Mouse (Mus musculus): ENCODE data around the gene Tyk2. TPM values are rescaled to one million over a fixed set of nuclear protein-coding genes. Genes with fewer than 3 reads are reported as not detected.

Tyk2 gene
- polyA plus RNA-seq, 1 experiment from 2014 or later: 9.8 TPM

DNA sequence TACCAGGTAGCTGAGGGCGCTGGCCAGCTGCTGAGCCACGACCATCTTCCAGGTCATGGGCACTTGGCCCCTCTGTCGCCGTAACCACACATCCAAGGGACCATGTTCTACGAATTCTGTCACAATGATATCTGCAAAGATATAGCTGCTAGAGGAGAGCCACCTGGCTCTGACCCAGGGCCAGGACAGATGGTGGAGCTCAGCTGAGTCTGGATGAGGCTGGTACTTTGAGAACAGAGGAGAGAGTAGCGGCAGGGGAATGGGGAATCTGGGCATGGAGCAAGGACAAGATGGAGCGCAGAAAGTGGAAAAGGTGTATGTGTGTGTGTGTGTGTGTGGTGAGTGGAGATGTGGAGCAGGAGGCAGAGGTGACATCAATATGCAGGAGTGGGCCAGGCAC is 16.9 kb downstream of the Tyk2 start:
- Histone ChIP-seq H3K4me2 (ENCODE audit: low read depth, low read length) (no peak overlapping the region), H3K9me3 (ENCODE audit: control insufficient read depth, low read length) (no peaks in the 10 kb centered on the region), H3K27ac (replicated peaks; ENCODE audit: low read depth, low read length) (no peak overlapping the region), H3K4me1 (ENCODE audit: control insufficient read depth, insufficient read depth, low read length) (no peaks in the 10 kb centered on the region), H3K36me3 (ENCODE audit: control insufficient read depth, insufficient read depth, low read length) (peaks cover 6% of the 10 kb centered on the region; the same call in 1 of the 2 replicates), H3K4me3 (ENCODE audit: low read depth, low read length) (no peak overlapping the region), H3K9ac (ENCODE audit: low read depth, low read length) (no peak overlapping the region), H3K27me3 (replicated peaks; ENCODE audit: control insufficient read depth, insufficient read depth, low read length) (no peaks in the 10 kb centered on the region)
- ATAC-seq (ENCODE audit: low read depth): no peak
- WGBS: 85% methylated on average over 7 of the region's 7 CpGs
- DNase-seq (ENCODE audit: low spot score): no peak

DNA sequence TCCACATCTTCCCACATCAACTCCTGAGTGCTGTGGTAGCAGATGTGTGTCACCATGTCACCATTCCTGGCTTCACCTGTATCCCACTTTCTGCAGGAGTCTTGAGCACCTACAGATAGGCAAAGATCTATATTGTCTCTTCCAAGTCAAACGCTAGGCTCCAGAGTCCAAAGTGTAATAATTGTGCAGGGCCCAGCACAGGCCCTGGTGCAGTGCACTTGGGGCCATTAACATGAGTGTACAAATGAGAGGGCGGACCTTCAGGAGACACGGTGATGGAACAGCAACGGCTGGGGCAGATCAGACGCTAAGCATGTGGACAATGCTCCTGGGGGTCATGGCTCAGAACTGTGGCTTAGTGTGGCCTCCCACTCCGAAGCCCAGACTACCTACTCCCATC is 17.3 kb downstream of the Tyk2 start:
- Histone ChIP-seq H3K36me3 (ENCODE audit: control insufficient read depth, insufficient read depth, low read length) (peaks cover 6% of the 10 kb centered on the region; the same call in 1 of the 2 replicates), H3K4me3 (ENCODE audit: low read depth, low read length) (no peak overlapping the region), H3K4me2 (ENCODE audit: low read depth, low read length) (no peak overlapping the region), H3K4me1 (ENCODE audit: control insufficient read depth, insufficient read depth, low read length) (no peaks in the 10 kb centered on the region), H3K27ac (replicated peaks; ENCODE audit: low read depth, low read length) (no peak overlapping the region), H3K9me3 (ENCODE audit: control insufficient read depth, low read length) (no peaks in the 10 kb centered on the region), H3K9ac (ENCODE audit: low read depth, low read length) (no peak overlapping the region), H3K27me3 (replicated peaks; ENCODE audit: control insufficient read depth, insufficient read depth, low read length) (no peaks in the 10 kb centered on the region)
- DNase-seq (ENCODE audit: low spot score): no peak
- WGBS: 92% methylated on average over 6 of the region's 6 CpGs
- no peak for ATAC-seq (ENCODE audit: low read depth)

DNA sequence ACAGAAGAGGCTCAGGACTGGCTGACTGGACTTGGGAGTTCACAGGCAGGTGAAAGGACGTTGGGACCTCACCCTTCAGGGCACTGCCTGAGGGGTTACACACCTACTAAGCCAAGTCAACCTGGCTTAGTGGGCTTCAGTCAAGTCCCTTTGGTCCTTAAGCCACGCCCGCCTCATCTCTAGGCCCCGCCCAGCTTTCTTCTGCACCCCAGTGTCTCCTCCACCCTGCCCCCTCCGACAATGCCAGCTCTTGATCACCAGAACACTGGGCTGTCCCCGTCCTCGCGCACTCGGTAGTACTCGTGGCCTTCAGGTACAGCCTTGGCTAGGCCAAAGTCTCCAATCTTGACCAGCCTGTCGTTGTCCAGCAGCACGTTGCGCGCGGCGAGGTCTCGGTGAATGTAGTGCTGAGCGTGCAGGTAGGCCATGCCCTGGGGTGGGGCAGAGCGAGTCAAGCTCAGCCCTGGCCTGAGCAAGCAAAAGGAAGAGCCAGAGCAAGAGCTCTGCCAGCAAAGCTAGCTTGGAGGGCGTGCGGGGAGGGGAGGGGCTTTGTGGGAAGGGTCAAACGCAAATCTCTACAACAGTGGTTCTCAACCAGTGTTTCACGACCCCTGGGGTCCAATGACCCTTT is 23.3 kb downstream of the Tyk2 start:
- no peaks in the 10 kb centered on the region for H3K4me1 ChIP-seq (ENCODE audit: control insufficient read depth, insufficient read depth, low read length)

GRCm38 (mm10) chr9:21105760-21106564 is 25.1 kb downstream of the Tyk2 start:
- Histone ChIP-seq H3K9ac (ENCODE audit: low read depth, low read length) (no peak overlapping the region), H3K4me3 (ENCODE audit: low read depth, low read length) (no peak overlapping the region), H3K9me3 (ENCODE audit: control insufficient read depth, low read length) (no peaks in the 10 kb centered on the region), H3K4me2 (ENCODE audit: low read depth, low read length) (no peak overlapping the region), H3K36me3 (ENCODE audit: control insufficient read depth, insufficient read depth, low read length) (peaks cover 26% of the 10 kb centered on the region; the same call in 1 of the 2 replicates), H3K27ac (replicated peaks; ENCODE audit: low read depth, low read length) (no peak overlapping the region), H3K4me1 (ENCODE audit: control insufficient read depth, insufficient read depth, low read length) (no peaks in the 10 kb centered on the region), H3K27me3 (replicated peaks; ENCODE audit: control insufficient read depth, insufficient read depth, low read length) (no peaks in the 10 kb centered on the region)
- no peak for ATAC-seq (ENCODE audit: low read depth)
- DNase-seq (ENCODE audit: low spot score): no peak
- WGBS: 69% methylated on average over 5 of the region's 5 CpGs

More for the DNA sequence above, 23.3 kb downstream of the Tyk2 start:
- WGBS: 45% methylated on average over 23 of the region's 23 CpGs
- no peak overlapping the region for H3K4me3 ChIP-seq (ENCODE audit: low read depth, low read length)
- H3K9me3 ChIP-seq (ENCODE audit: control insufficient read depth, low read length): no peaks in the 10 kb centered on the region
- no peak overlapping the region for H3K27ac ChIP-seq (replicated peaks; ENCODE audit: low read depth, low read length)
- DNase-seq (ENCODE audit: low spot score): no peak
- no peaks in the 10 kb centered on the region for H3K27me3 ChIP-seq (replicated peaks; ENCODE audit: control insufficient read depth, insufficient read depth, low read length)
- no peak for ATAC-seq (ENCODE audit: low read depth)
- no peak overlapping the region for H3K9ac ChIP-seq (ENCODE audit: low read depth, low read length)
- H3K4me2 ChIP-seq (ENCODE audit: low read depth, low read length): no peak overlapping the region
- H3K36me3 ChIP-seq (ENCODE audit: control insufficient read depth, insufficient read depth, low read length): peaks cover 26% of the 10 kb centered on the region; the same call in 1 of the 2 replicates

- no peak overlapping the region for H3K4me3 ChIP-seq (ENCODE audit: low read depth, low read length)
Measured at GRCm38 (mm10) chr9:21104814-21105213, 26.2 kb downstream of the Tyk2 start.

GRCm38 (mm10) chr9:21102076-21102475 is 29.0 kb downstream of the Tyk2 start:
- Histone ChIP-seq H3K9ac (ENCODE audit: low read depth, low read length) (no peak overlapping the region), H3K27me3 (replicated peaks; ENCODE audit: control insufficient read depth, insufficient read depth, low read length) (no peaks in the 10 kb centered on the region), H3K27ac (replicated peaks; ENCODE audit: low read depth, low read length) (no peak overlapping the region), H3K9me3 (ENCODE audit: control insufficient read depth, low read length) (no peaks in the 10 kb centered on the region), H3K4me3 (ENCODE audit: low read depth, low read length) (no peak overlapping the region), H3K4me1 (ENCODE audit: control insufficient read depth, insufficient read depth, low read length) (no peaks in the 10 kb centered on the region), H3K4me2 (ENCODE audit: low read depth, low read length) (no peak overlapping the region), H3K36me3 (ENCODE audit: control insufficient read depth, insufficient read depth, low read length) (peaks cover 13% of the 10 kb centered on the region; the same call in 1 of the 2 replicates)
- ATAC-seq (ENCODE audit: low read depth) (no peak), DNase-seq (ENCODE audit: low spot score) (no peak)
- WGBS: 89% methylated on average over 2 of the region's 2 CpGs

More at GRCm38 (mm10) chr9:21104814-21105213, 26.2 kb downstream of the Tyk2 start:
- H3K36me3 ChIP-seq (ENCODE audit: control insufficient read depth, insufficient read depth, low read length): peaks cover 20% of the 10 kb centered on the region; the same call in 1 of the 2 replicates
- no peak overlapping the region for H3K27ac ChIP-seq (replicated peaks; ENCODE audit: low read depth, low read length)
- no peaks in the 10 kb centered on the region for H3K27me3 ChIP-seq (replicated peaks; ENCODE audit: control insufficient read depth, insufficient read depth, low read length)
- 86% methylated on average over 6 of the region's 6 CpGs for WGBS
- no peak overlapping the region for H3K9ac ChIP-seq (ENCODE audit: low read depth, low read length)
- no peaks in the 10 kb centered on the region for H3K9me3 ChIP-seq (ENCODE audit: control insufficient read depth, low read length)
- H3K4me1 ChIP-seq (ENCODE audit: control insufficient read depth, insufficient read depth, low read length): no peaks in the 10 kb centered on the region
- no peak overlapping the region for H3K4me2 ChIP-seq (ENCODE audit: low read depth, low read length)
- ATAC-seq (ENCODE audit: low read depth): no peak
- no peak for DNase-seq (ENCODE audit: low spot score)

- Histone ChIP-seq H3K9me3 (ENCODE audit: control insufficient read depth, low read length) (no peaks in the 10 kb centered on the region), H3K4me1 (ENCODE audit: control insufficient read depth, insufficient read depth, low read length) (no peaks in the 10 kb centered on the region), H3K9ac (ENCODE audit: low read depth, low read length) (peak overlapping the region; percentile 20; the same call in 1 of the 2 replicates), H3K4me2 (ENCODE audit: low read depth, low read length) (no peak overlapping the region; the same call in 1 of the 2 replicates), H3K27me3 (replicated peaks; ENCODE audit: control insufficient read depth, insufficient read depth, low read length) (no peaks in the 10 kb centered on the region), H3K4me3 (ENCODE audit: low read depth, low read length) (no peak overlapping the region), H3K27ac (replicated peaks; ENCODE audit: low read depth, low read length) (no peak overlapping the region), H3K36me3 (ENCODE audit: control insufficient read depth, insufficient read depth, low read length) (peaks cover 6% of the 10 kb centered on the region; the same call in 1 of the 2 replicates)
- DNase-seq (ENCODE audit: low spot score) (no peak), ATAC-seq (ENCODE audit: low read depth) (peak; percentile 26; the same call in 1 of the 2 replicates)
- WGBS: 43% methylated on average over 15 of the region's 15 CpGs
Measured at GRCm38 (mm10) chr9:21100447-21101161, 30.4 kb downstream of the Tyk2 start.

DNA sequence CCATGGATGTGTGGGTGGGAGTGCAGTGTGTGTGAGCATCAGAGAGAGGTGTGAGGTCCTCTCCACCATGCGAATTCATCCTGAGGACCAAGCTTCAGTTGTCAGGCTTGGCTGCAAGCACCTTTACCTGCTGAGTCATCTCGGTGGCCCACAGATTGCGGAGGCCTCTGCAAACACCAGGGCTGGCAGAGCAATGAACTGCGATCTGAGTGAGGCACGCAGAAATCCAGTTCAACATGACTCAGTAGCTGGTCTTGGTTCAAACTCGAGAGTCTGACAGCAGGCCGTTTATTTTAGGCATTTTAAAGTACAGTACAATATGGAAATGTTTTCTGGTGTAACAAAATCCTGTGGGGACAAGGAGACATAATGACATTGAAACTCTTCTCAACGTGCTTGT is 33.2 kb downstream of the Tyk2 start:
- Histone ChIP-seq H3K27ac (replicated peaks; ENCODE audit: low read depth, low read length) (no peak overlapping the region), H3K4me2 (ENCODE audit: low read depth, low read length) (no peak overlapping the region), H3K4me3 (ENCODE audit: low read depth, low read length) (no peak overlapping the region), H3K36me3 (ENCODE audit: control insufficient read depth, insufficient read depth, low read length) (no peaks in the 10 kb centered on the region), H3K9ac (ENCODE audit: low read depth, low read length) (no peak overlapping the region), H3K27me3 (replicated peaks; ENCODE audit: control insufficient read depth, insufficient read depth, low read length) (no peaks in the 10 kb centered on the region), H3K4me1 (ENCODE audit: control insufficient read depth, insufficient read depth, low read length) (no peaks in the 10 kb centered on the region), H3K9me3 (ENCODE audit: control insufficient read depth, low read length) (no peaks in the 10 kb centered on the region)
- ATAC-seq (ENCODE audit: low read depth) (no peak), DNase-seq (ENCODE audit: low spot score) (no peak)
- WGBS: 81% methylated on average over 8 of the region's 8 CpGs

Measured in embryonic facial prominence, embryonic 14.5 days (tissue).